Mouse (Mus musculus) adrenal gland (tissue): Measurements from ENCODE around the gene Dennd2a.

Experiments used
- intact Hi-C: fragments of 180-260 bp; cut with DNase I; formaldehyde crosslinking; loops from one replicate; pipeline ENCODE4 v1.15.1; 2025

Gene Dennd2a

GRCm38 (mm10) chr6:39423686-39424085, 134.0 kb downstream of the Dennd2a start:
- intact Hi-C loops, result no loop called here

DNA sequence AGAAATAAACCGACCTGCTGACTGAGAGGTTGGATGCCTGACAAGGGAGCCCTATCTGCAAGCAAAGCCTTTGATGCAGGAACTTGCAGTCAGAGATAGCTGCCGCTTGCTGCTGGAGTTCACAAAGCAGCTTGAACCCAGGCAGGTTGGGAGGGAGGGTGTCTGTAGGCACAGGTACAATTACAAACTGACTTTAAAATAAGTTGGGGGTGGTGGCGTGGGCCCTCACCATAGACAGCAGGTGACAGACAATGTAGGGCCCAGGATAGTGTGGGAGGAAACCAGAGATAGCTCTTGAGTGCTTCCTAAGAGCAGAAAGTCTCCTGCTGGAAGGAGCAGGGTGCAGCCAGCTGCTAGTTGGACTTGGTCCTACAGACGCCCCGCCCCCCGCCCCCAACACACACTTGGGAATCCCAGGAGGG, 134.5 kb downstream of the Dennd2a start:
- intact Hi-C loops, result no loop called here

GRCm38 (mm10) chr6:39420867-39421266, 136.8 kb downstream of the Dennd2a start:
- intact Hi-C loops, result no loop called here

- intact Hi-C loops, result loop anchor here (5.0 kb wide), 1 partner anchor 32 kb away; no protein-coding TSS in a partner anchor
These were observed 137.6 kb downstream of the Dennd2a start, which contains the start of gene Mkrn1 for GRCm38 (mm10) chr6:39419851-39420721. Gene Mkrn1, minus strand, starts transcription at chr6:39420462.

DNA sequence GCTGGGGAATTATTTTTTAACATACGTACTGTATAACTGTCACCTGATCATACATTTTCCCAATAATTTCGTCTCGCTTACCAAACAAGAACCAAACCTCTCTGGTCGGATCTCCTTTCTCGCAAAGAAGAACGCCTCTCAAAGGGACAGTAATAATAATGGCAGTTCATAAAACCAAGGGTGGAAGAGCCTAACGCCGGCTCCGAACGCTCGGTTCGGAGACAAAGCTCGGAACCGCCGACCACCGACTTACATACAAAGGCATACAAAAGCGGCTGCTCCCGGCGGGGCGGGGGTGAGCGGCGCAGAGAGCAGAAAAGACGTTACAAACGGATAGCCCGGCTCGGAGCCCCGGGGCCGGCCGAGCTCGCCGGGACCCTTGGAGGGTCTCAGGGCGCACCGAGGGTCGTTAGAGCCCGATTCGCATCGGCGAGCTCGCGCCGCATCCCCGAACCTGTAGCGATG, 138.2 kb downstream of the Dennd2a start:
- intact Hi-C loops, result loop anchor here (5.0 kb wide), 1 partner anchor 33 kb away; no protein-coding TSS in a partner anchor

DNA sequence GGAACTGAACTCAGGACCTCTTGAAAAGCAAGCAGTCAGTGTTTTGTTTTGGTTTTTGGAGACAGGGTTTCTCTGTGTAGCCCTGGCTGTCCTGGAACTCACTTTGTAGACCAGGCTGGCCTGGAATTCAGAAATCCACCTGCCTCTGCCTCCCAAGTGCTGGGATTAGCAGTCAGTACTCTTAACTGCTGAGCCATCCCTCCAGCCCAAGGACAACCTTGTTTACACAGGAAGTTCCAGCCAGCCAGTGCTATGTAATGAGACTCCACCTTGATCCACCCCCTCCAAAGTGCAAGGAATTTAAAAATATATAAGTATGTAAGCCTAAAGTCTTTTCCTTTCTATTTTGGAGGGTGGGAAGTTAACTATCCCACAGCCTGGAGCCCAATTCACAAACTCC, 141.0 kb downstream of the Dennd2a start:
- intact Hi-C loops, result loop anchor here (5.0 kb wide), 1 partner anchor 36 kb away; no protein-coding TSS in a partner anchor

DNA sequence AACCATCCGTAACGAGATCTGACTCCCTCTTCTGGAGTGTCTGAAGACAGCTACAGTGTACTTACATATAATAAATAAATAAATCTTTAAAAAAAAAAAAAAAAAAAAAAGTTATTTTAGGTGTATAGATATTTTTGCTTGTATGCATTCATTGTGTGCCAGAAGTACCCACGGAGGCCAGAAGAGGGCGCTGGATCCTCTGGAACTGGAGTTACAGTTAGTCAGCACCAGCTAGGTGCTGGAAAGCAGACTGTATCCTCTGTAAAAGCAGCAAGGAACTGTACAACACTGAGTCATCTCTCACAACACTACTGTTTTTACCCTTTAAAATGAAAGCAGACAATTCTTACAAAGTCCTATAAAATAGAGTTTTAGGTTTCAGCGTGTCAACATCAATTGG, 141.9 kb downstream of the Dennd2a start:
- intact Hi-C loops, result loop anchor here (5.0 kb wide), 1 partner anchor 37 kb away; no protein-coding TSS in a partner anchor

DNA sequence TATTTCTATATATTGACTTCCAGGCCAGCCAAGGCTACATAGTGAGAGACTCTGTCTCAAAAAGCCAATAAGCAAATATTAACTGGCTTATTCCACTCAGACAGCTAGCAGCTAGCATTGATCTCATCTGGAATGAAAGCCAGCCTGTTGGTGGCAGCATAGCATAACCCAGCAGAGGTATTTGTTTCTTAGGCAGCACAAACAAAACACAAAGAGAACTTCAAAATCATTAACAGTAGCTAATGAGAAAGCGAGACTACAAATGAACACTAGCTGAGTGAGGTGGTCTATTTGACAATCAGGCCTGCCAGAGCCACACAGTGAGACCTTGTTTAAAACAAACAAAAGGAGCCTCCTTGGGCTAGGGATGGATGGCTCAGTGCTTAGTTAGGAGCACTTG, 143.6 kb downstream of the Dennd2a start:
- intact Hi-C loops, result no loop called here
